Mouse (Mus musculus): Measurements from ENCODE around the gene Klk1b5. TPM values are rescaled to one million over a fixed set of nuclear protein-coding genes. Genes with fewer than 3 reads are reported as not detected.
"Not testable (repeated sequence)": the region's sequence is repeated elsewhere in the genome, so short reads cannot be mapped to it uniquely, and the experiment has no call there.

The Klk1b5 gene
- total and polyA plus RNA-seq, 2 experiments from 2014 or later: not detected

GRCm38 (mm10) chr7:44247971-44248370, 32.2 kb downstream of the Klk1b5 start:
- Histone ChIP-seq H3K27me3 (ENCODE audit: insufficient read depth, low read length) (no peaks in the 10 kb centered on the region), H3K4me1 (ENCODE audit: insufficient read depth, low read length) (peaks cover 7% of the 10 kb centered on the region; the same call in 1 of the 2 replicates), H3K9ac (replicated peaks; ENCODE audit: low read length, poor library complexity, severe bottlenecking) (peak overlapping the region; percentile 100; the same call in 1 of the 2 replicates), H3K9me3 (ENCODE audit: low read length) (no peaks in the 10 kb centered on the region), H3K36me3 (ENCODE audit: insufficient read depth, low read length) (peaks cover 26% of the 10 kb centered on the region), H3K4me2 (ENCODE audit: low read depth, low read length, poor library complexity, severe bottlenecking) (peak overlapping the region; percentile 86), H3K27ac (ENCODE audit: low read depth, low read length) (0 out of 2 replicates have a peak overlapping the region, but pooled peaks have one; percentile 38), H3K4me3 (ENCODE audit: low read depth, low read length) (peak overlapping the region; percentile 83)
- TF ChIP-seq CTCF (IDR thresholded peaks at IDR 0.05): no peak
- ATAC-seq (ENCODE audit: low FRiP score): no peak
- no peak for DNase-seq (ENCODE audit: low spot score)
- 99% methylated on average over 2 of the region's 2 CpGs for WGBS

- TF ChIP-seq CTCF (IDR thresholded peaks at IDR 0.05): no peak
- Histone ChIP-seq H3K27ac (ENCODE audit: low read depth, low read length) (no peak overlapping the region), H3K36me3 (ENCODE audit: insufficient read depth, low read length) (peaks cover 28% of the 10 kb centered on the region), H3K9me3 (ENCODE audit: low read length) (no peaks in the 10 kb centered on the region), H3K4me2 (ENCODE audit: low read depth, low read length, poor library complexity, severe bottlenecking) (no peak overlapping the region), H3K27me3 (ENCODE audit: insufficient read depth, low read length) (no peaks in the 10 kb centered on the region), H3K9ac (replicated peaks; ENCODE audit: low read length, poor library complexity, severe bottlenecking) (no peak overlapping the region), H3K4me1 (ENCODE audit: insufficient read depth, low read length) (peaks cover 7% of the 10 kb centered on the region; the same call in 1 of the 2 replicates), H3K4me3 (ENCODE audit: low read depth, low read length) (no peak overlapping the region)
- ATAC-seq (ENCODE audit: low FRiP score) (no peak), DNase-seq (ENCODE audit: low spot score) (no peak)
- 98% methylated on average over 4 of the region's 4 CpGs for WGBS
These were observed 33.5 kb downstream of the Klk1b5 start for GRCm38 (mm10) chr7:44249248-44249647.

GRCm38 (mm10) chr7:44250732-44251275, 35.1 kb downstream of the Klk1b5 start:
- H3K4me2 ChIP-seq (ENCODE audit: low read depth, low read length, poor library complexity, severe bottlenecking); H3K27ac ChIP-seq (ENCODE audit: low read depth, low read length); H3K27me3 ChIP-seq (ENCODE audit: insufficient read depth, low read length); H3K9me3 ChIP-seq (ENCODE audit: low read length); DNase-seq (ENCODE audit: low spot score); H3K9ac ChIP-seq (replicated peaks; ENCODE audit: low read length, poor library complexity, severe bottlenecking); H3K4me3 ChIP-seq (ENCODE audit: low read depth, low read length); H3K4me1 ChIP-seq (ENCODE audit: insufficient read depth, low read length); ATAC-seq (ENCODE audit: low FRiP score): not testable (repeated sequence)
- peaks cover 28% of the 10 kb centered on the region for H3K36me3 ChIP-seq (ENCODE audit: insufficient read depth, low read length)
- WGBS: 87% methylated on average over 17 of the region's 17 CpGs

- WGBS: 66% methylated on average over 15 of the region's 15 CpGs
- peaks cover 28% of the 10 kb centered on the region for H3K36me3 ChIP-seq (ENCODE audit: insufficient read depth, low read length)
These were observed 37.4 kb downstream of the Klk1b5 start for GRCm38 (mm10) chr7:44253023-44253616.

GRCm38 (mm10) chr7:44254930-44255329, 39.2 kb downstream of the Klk1b5 start:
- 82% methylated on average over 6 of the region's 6 CpGs for WGBS
- H3K36me3 ChIP-seq (ENCODE audit: insufficient read depth, low read length): peaks cover 21% of the 10 kb centered on the region
- no peak for TF ChIP-seq CTCF (IDR thresholded peaks at IDR 0.05)
- no peak overlapping the region for H3K4me2 ChIP-seq (ENCODE audit: low read depth, low read length, poor library complexity, severe bottlenecking)
- H3K27ac ChIP-seq (ENCODE audit: low read depth, low read length): no peak overlapping the region
- no peaks in the 10 kb centered on the region for H3K9me3 ChIP-seq (ENCODE audit: low read length)
- ATAC-seq (ENCODE audit: low FRiP score): no peak
- DNase-seq (ENCODE audit: low spot score): no peak
- no peak overlapping the region for H3K9ac ChIP-seq (replicated peaks; ENCODE audit: low read length, poor library complexity, severe bottlenecking)
- H3K4me1 ChIP-seq (ENCODE audit: insufficient read depth, low read length): no peaks in the 10 kb centered on the region
- H3K27me3 ChIP-seq (ENCODE audit: insufficient read depth, low read length): no peaks in the 10 kb centered on the region
- H3K4me3 ChIP-seq (ENCODE audit: low read depth, low read length): no peak overlapping the region

More at GRCm38 (mm10) chr7:44253023-44253616, 37.4 kb downstream of the Klk1b5 start:
- TF ChIP-seq CTCF (IDR thresholded peaks at IDR 0.05): peak; percentile 20
- ATAC-seq (ENCODE audit: low FRiP score) (no peak), DNase-seq (ENCODE audit: low spot score) (no peak)
- H3K27ac ChIP-seq (ENCODE audit: low read depth, low read length): 0 out of 2 replicates have a peak overlapping the region, but pooled peaks have one; percentile 43
- no peak overlapping the region for H3K4me2 ChIP-seq (ENCODE audit: low read depth, low read length, poor library complexity, severe bottlenecking)
- H3K9me3 ChIP-seq (ENCODE audit: low read length): no peaks in the 10 kb centered on the region
- peaks cover 1% of the 10 kb centered on the region; the same call in 1 of the 2 replicates for H3K4me1 ChIP-seq (ENCODE audit: insufficient read depth, low read length)
- no peaks in the 10 kb centered on the region for H3K27me3 ChIP-seq (ENCODE audit: insufficient read depth, low read length)
- no peak overlapping the region for H3K9ac ChIP-seq (replicated peaks; ENCODE audit: low read length, poor library complexity, severe bottlenecking)
- no peak overlapping the region for H3K4me3 ChIP-seq (ENCODE audit: low read depth, low read length)

GRCm38 (mm10) chr7:44257278-44257677, 41.5 kb downstream of the Klk1b5 start, which contains the start of gene Acp4:
TSS of gene Acp4 (minus strand) at chr7:44257378.
- H3K9ac ChIP-seq (replicated peaks; ENCODE audit: low read length, poor library complexity, severe bottlenecking): no peak within 1 kb of the TSS
- no peaks in the 10 kb centered on the region for H3K4me1 ChIP-seq (ENCODE audit: insufficient read depth, low read length)
- H3K27me3 ChIP-seq (ENCODE audit: insufficient read depth, low read length): no peaks in the 10 kb centered on the region
- no peak for DNase-seq (ENCODE audit: low spot score)
- TF ChIP-seq CTCF (IDR thresholded peaks at IDR 0.05): no peak
- H3K9me3 ChIP-seq (ENCODE audit: low read length): no peaks in the 10 kb centered on the region
- WGBS: 83% methylated on average over 4 of the region's 4 CpGs
- no peak within 1 kb of the TSS for H3K4me3 ChIP-seq (ENCODE audit: low read depth, low read length)
- no peak for ATAC-seq (ENCODE audit: low FRiP score)
- no peak within 1 kb of the TSS for H3K27ac ChIP-seq (ENCODE audit: low read depth, low read length)
- H3K36me3 ChIP-seq (ENCODE audit: insufficient read depth, low read length): peaks cover 9% of the 10 kb centered on the region
- no peak within 1 kb of the TSS for H3K4me2 ChIP-seq (ENCODE audit: low read depth, low read length, poor library complexity, severe bottlenecking)

Data from midbrain, postnatal 0 days (tissue).